Mouse (Mus musculus) liver, embryonic 14.5 days (tissue): ENCODE data around the gene Utrn. TPM values are rescaled to one million over a fixed set of nuclear protein-coding genes. Genes with fewer than 3 reads are reported as not detected.

Experiments
- ATAC-seq: fragments of 200-750 bp; cut with Nextera tagmentation; 2 replicates; pipeline ENCODE4 v1.8.0; 2017; ENCODE audit warnings: moderate number of reproducible peaks, mild to moderate bottlenecking, moderate library complexity; ENCODE audit not compliant: insufficient read depth
- DNase-seq, 3 experiments: peaks; one replicate each; pipeline ENCODE4 v3.0.0-alpha.2; 2012 to 2013; ENCODE audit warnings: low read depth in 3 of 3, low spot score in 3 of 3
- H3K27ac ChIP-seq: fragments of 300-500 bp; sonication (generic); 2 replicates; pipeline ENCODE4 v1.5.1; 2014; ENCODE audit warnings: moderate library complexity, mild to moderate bottlenecking, control low read depth, inconsistent platforms
- H3K27me3 ChIP-seq: fragments of 300-500 bp; sonication (generic); 2 replicates; pipeline ENCODE4 v1.6.1; 2014; ENCODE audit warnings: mild to moderate bottlenecking, low read length, moderate library complexity; ENCODE audit not compliant: control insufficient read depth, insufficient read depth
- H3K36me3 ChIP-seq: fragments of 300-500 bp; sonication (generic); replicated peaks from 2 replicates; pipeline ENCODE4 v1.6.1; 2014; ENCODE audit warnings: low read depth; ENCODE audit not compliant: control insufficient read depth, insufficient read depth
- H3K4me1 ChIP-seq, 2 experiments: fragments of 200-500 bp in 1 of 2; fragments of 300-500 bp in 1 of 2; sonication (generic) in 1 of 2; replicated peaks; 2 replicates each; pipeline ENCODE4 v1.6.1; 2012 to 2014; ENCODE audit warnings: antibody characterized with exemption in 1 of 2, inconsistent platforms in 1 of 2, low read length in 1 of 2; ENCODE audit not compliant: control insufficient read depth in 2 of 2, insufficient read depth in 2 of 2
- H3K4me2 ChIP-seq: fragments of 300-500 bp; sonication (generic); 2 replicates; pipeline ENCODE4 v1.6.1; 2014; ENCODE audit warnings: low read depth, mild to moderate bottlenecking, control low read depth, moderate library complexity
- H3K4me3 ChIP-seq, 2 experiments: fragments of 200-500 bp in 1 of 2; fragments of 300-500 bp in 1 of 2; sonication (generic) in 1 of 2; 2 replicates each; pipeline ENCODE4 v1.5.1; 2012 to 2014; ENCODE audit warnings: low read depth in 2 of 2, low read length in 2 of 2, mild to moderate bottlenecking in 2 of 2, control low read depth in 1 of 2, inconsistent platforms in 1 of 2, moderate library complexity in 1 of 2; ENCODE audit not compliant: insufficient read depth in 1 of 2
- H3K9ac ChIP-seq: fragments of 300-500 bp; sonication (generic); replicated peaks from 2 replicates; pipeline ENCODE4 v1.6.1; 2014; ENCODE audit warnings: mild to moderate bottlenecking, control low read depth, moderate library complexity
- H3K9me3 ChIP-seq: fragments of 300-500 bp; sonication (generic); 2 replicates; pipeline ENCODE4 v1.6.1; 2016; ENCODE audit warnings: low read length, mixed read lengths; ENCODE audit not compliant: control insufficient read depth
- CTCF ChIP-seq: IDR thresholded peaks from 2 replicates; pipeline ENCODE4 v1.5.1; 2016; ENCODE audit warnings: antibody characterized with exemption, low read depth, control low read depth
- EP300 ChIP-seq: IDR thresholded peaks from 2 replicates; pipeline ENCODE4 v1.6.1; 2016; ENCODE audit warnings: antibody characterized with exemption, low read depth
- WGBS: fragments of 180-500 bp; shearing (Covaris S2); extraction: QIAGEN DNeasy Blood & Tissue Kit; methylation state at CpG from one replicate; pipeline ENCODE4 v1.1.7; 2014; ENCODE audit not compliant: insufficient replicate concordance; 5-methylcytosine and 5-hydroxymethylcytosine counted together
- polyA plus RNA-seq, 2 experiments: library from polyadenylated mRNA; depleted of rRNA in 1 of 2; stranded (reverse) in 1 of 2; unstranded in 1 of 2; fragments of >200 nt; fragmentation: Nextera tagmentation in 1 of 2; extraction: Ambion mirVana in 1 of 2; gene quantifications; 2 replicates each; pipeline versions ENCODE4 v1.2.1 to v1.2.3; 2012 to 2014

Utrn gene
- polyA plus RNA-seq, 2 experiments, result 2.7 to 4.4 TPM

GRCm38 (mm10) chr10:12867733-12868188, 1.4 kb downstream of the Utrn start:
- H3K27me3 ChIP-seq, result no peaks in the 10 kb centered on the region
- ATAC-seq (no peak), DNase-seq (no peak)
- no peak overlapping the region for H3K27ac ChIP-seq
- H3K9ac ChIP-seq, result peak overlapping the region; percentile 65; the same call in 1 of the 2 replicates
- TF ChIP-seq CTCF (no peak), EP300 (no peak)
- WGBS, result under 1% methylated on average over 12 of the region's 12 CpGs
- H3K4me3 ChIP-seq, result peak overlapping the region; percentile 55 to 64
- peaks cover 0 to 6% of the 10 kb centered on the region in 2 experiments; a peak in 2 of 4 replicates for H3K4me1 ChIP-seq
- H3K9me3 ChIP-seq, result no peaks in the 10 kb centered on the region
- H3K4me2 ChIP-seq, result peak overlapping the region; percentile 86
- no peaks in the 10 kb centered on the region for H3K36me3 ChIP-seq

DNA sequence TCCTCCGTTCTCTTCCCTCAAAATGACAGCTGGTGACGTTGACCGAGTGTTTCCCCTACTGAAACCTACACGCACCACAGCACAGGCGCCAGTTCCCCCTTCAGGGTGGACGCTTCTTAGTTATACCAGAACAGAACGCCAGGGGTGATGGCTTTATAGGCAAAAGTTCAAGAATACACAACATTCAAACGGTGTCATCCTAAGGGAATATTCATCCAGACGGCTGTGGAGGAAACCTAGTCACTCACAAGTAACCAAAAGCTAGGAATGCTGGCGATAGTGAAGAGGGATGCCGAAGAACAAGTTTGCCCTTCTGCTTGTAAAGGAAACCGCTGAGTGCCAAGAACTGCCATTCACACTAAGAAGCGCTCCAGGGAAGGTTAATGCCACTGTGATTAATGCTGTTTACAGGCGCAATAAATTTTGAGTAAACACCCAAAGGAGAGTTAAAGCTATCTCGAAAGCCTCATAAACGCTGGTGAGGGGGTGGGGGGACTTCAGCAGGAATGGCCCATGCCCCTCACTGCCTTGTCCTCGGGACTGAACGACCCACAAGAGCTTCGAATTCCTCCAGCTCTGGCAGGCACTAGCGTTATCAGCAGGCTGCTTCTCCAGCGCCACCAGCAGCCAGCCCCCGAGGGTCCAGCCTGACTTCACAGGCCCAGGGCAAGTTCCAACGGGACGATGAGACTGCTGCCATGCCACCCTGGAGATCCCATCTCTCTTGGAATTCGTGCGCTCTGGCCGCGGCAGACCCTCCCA, 2.0 kb downstream of the Utrn start:
- H3K4me2 ChIP-seq, result peak overlapping the region; percentile 86
- no peaks in the 10 kb centered on the region for H3K9me3 ChIP-seq
- H3K4me3 ChIP-seq, result peak overlapping the region; percentile 55 to 64
- DNase-seq, result peak in 1 of 3 experiments; percentile 22
- WGBS, result 2% methylated on average over 28 of the region's 28 CpGs
- peaks cover 0 to 6% of the 10 kb centered on the region in 2 experiments; a peak in 2 of 4 replicates for H3K4me1 ChIP-seq
- no peaks in the 10 kb centered on the region for H3K27me3 ChIP-seq
- ATAC-seq, result no peak
- H3K9ac ChIP-seq, result no peak overlapping the region
- H3K36me3 ChIP-seq, result no peaks in the 10 kb centered on the region
- no peak overlapping the region for H3K27ac ChIP-seq
- TF ChIP-seq EP300 (no peak), CTCF (peak; percentile 30; the same call in 1 of the 2 replicates)

GRCm38 (mm10) chr10:12865201-12865600, 4.0 kb downstream of the Utrn start:
- Histone ChIP-seq H3K4me1 (peaks cover 0 to 8% of the 10 kb centered on the region in 2 experiments; a peak in 2 of 4 replicates), H3K4me2 (no peak overlapping the region), H3K36me3 (no peaks in the 10 kb centered on the region), H3K27me3 (no peaks in the 10 kb centered on the region), H3K4me3 (no peak overlapping the region), H3K9ac (no peak overlapping the region), H3K27ac (no peak overlapping the region), H3K9me3 (no peaks in the 10 kb centered on the region)
- TF ChIP-seq CTCF (no peak), EP300 (no peak)
- ATAC-seq (no peak), DNase-seq (no peak)
- WGBS, result 79% methylated on average over 6 of the region's 6 CpGs

- TF ChIP-seq CTCF, result no peak
- TF ChIP-seq EP300, result no peak
- DNase-seq, result no peak
- 77% methylated on average over 9 of the region's 9 CpGs for WGBS
- ATAC-seq, result no peak
- Histone ChIP-seq H3K9me3 (no peaks in the 10 kb centered on the region), H3K36me3 (no peaks in the 10 kb centered on the region), H3K27me3 (no peaks in the 10 kb centered on the region), H3K9ac (no peak overlapping the region), H3K27ac (no peak overlapping the region), H3K4me1 (peaks cover 0 to 11% of the 10 kb centered on the region in 2 experiments; a peak in 2 of 4 replicates), H3K4me3 (no peak overlapping the region), H3K4me2 (no peak overlapping the region)
These were observed 5.6 kb downstream of the Utrn start for GRCm38 (mm10) chr10:12863581-12863980.

DNA sequence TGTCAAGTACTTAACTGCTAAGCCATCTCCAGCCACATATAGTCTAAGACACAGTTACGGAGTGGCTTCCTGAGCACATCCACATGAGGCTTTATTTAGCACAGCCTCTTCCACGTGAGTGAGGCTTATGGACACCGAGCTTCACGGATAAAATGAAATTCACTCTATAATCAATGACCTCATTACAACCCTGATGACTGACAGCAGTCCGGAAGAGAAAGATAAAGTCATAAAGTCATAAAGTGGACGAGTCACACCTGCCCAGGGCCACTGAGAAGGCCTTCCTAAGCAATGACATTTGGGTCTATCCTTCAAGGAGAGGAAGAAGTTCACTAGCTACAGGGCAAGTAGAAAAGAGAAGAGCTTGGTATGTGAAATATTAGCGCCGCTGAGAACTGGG, 7.1 kb downstream of the Utrn start:
- no peak overlapping the region for H3K27ac ChIP-seq
- H3K4me2 ChIP-seq, result no peak overlapping the region
- H3K4me1 ChIP-seq, result peaks cover 0 to 9% of the 10 kb centered on the region in 2 experiments; a peak in 2 of 4 replicates
- 67% methylated on average over 8 of the region's 8 CpGs for WGBS
- no peaks in the 10 kb centered on the region for H3K36me3 ChIP-seq
- no peak for DNase-seq
- H3K27me3 ChIP-seq, result no peaks in the 10 kb centered on the region
- H3K9ac ChIP-seq, result no peak overlapping the region
- H3K9me3 ChIP-seq, result no peaks in the 10 kb centered on the region
- H3K4me3 ChIP-seq, result no peak overlapping the region
- TF ChIP-seq EP300 (no peak), CTCF (no peak)
- ATAC-seq, result no peak
